Mouse (Mus musculus) spleen, postnatal 36 days (tissue): ENCODE measurements around the gene Ip6k1.

Experiments
- DNase-seq, 2 experiments: peaks; one replicate each; pipeline ENCODE4 v3.0.0; 2022; ENCODE audit warnings: low spot score in 2 of 2, mixed read lengths in 1 of 2

The Ip6k1 gene

DNA sequence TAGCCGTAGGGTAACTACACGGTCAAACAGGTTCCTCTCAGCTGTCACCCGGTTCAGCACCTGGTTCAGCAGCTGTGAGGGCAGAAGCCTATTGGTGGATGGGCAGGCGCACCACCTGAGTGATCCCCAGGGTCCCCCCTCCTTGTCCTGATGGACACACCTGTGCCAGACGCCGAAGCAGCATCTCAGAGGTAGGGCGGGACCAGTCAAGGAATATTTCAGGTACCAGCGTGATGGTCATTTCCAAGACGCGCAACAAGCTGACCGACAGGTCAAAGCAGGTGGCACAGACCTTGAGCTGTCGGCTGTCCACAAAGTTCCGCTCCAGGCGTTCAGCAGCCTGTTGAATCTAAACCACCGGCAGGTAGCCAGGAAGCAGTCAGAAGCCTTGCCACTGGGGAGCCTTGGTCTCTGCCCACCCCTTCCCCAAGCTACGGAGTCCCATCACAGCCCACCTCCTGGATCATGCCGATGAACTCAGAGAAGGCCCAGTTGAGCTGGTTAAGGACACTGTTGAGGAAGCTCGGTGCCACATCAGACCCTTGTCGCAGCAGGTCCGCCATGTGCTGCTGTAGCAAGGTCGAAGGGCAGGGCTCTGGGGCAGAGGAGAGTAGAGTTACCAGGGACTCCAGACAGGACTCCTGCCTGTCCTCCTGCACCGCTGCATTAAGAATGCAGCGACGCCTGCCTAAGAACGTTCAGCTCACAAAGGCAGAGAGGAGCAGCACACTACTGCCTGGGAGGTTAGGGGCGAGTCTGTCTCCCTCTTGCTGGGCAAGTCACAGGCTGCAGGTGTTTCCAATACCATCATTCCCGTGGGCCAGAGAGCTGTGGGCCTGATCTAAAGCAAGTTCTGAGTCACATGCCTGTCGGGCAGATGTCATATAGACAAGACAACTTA is 54.3 kb downstream of the Ip6k1 start:
- DNase-seq, result no peak

DNA sequence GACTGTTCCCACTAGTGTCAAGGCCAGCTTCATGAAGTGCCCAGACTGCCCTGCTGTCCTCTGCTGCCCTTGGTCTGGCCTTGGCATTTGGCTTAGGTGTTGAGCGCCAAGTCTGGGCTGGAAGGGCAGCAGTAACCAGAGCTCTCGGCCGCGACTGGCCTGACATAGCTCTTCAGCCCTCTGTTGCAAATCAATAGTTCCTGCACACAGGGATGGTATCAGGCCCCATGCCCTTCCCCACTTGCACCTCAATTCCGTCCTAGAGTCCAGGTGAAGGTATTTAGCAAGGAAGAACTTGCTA is 54.9 kb downstream of the Ip6k1 start:
- DNase-seq, result no peak

DNA sequence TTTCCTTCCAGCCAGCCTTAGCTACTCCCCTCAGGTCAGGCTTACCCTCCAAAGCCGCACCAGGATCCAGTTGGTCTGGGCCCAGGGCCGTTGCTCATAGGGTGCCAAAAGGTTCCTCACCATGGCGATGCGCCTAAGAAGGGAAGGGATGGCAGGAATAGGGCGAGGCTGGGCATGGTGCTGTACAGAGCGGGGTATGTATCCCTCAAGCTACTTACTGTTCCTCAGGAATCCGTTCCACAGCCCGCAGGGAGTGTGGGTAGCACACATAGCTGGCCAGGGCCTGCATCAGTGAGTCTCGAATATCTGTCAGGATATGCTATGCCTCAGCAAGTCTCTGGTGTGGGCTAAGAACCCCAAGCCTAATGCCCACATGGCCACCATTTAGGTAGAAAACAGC is 56.0 kb downstream of the Ip6k1 start:
- no peak for DNase-seq

GRCm38 (mm10) chr9:108062142-108062541 is 59.8 kb downstream of the Ip6k1 start:
- no peak for DNase-seq

- no peak for DNase-seq
Measured at GRCm38 (mm10) chr9:108063361-108063760, 61.1 kb downstream of the Ip6k1 start.

DNA sequence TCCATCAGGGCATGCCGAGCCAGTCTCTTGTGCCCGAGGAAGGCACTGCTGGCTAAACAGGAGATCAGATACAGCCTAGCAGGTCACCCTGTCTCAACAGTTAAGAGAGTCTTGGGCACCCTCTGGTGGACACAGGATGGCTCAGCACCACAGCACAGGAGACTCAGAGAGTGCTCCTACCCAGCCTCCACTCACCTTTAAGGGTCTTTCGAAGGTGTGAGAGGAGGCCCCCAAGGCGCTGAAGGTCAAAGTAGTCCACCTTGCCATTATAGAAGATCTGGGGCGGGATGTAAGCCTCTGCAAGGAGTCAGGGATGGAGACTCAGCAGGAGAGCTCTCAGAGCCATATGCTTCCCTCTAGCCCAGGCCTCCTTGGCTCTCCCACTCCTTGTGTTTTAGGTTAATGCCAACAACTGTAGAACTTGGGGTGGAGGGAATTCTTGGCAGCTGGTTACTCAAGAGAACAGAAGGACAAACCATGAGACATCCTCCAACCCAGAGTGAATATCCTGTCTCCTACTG is 63.2 kb downstream of the Ip6k1 start:
- DNase-seq, result peak; percentile 47 to 61

GRCm38 (mm10) chr9:108067199-108067598 is 64.9 kb downstream of the Ip6k1 start:
- DNase-seq, result no peak

DNA sequence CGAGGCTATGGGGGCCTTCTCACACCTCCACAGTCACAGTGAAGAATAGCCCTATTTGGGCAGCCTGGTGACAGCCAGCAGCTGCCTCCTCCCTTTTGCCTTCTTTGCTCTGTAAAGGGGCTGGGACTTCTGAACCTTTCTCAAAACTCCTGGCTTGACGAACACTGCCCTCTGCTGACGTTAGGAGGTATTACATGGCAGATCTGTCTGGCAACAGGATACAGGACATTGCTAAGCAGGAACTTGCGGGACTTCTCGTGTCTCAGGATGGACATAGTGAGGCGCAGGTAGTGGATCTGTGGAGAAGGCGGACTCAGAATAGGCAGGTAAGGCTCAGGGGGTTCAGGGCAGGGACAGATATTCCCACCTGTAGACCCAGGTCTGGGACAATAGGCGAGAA is 65.6 kb downstream of the Ip6k1 start:
- DNase-seq, result peak; percentile 65 to 72

DNA sequence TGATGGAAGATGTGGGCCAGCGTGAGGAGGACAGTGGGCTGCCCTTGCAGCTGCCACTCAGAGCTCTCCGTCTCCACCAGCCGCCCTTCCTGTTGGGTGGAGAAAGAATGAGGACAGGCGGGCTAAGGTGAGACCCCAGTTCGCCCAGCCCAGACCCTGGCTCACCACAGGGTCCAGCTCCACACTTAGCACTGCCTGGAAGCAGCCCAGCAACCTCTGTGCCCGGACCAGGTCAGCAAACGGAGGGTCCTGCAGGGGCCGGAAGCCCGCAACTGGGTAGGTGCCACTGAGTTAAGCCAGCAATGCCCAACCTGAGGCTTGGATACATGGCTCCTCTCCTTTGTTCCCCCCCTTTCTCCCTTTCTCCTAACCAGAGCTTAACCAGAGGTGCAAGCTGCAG is 66.7 kb downstream of the Ip6k1 start:
- DNase-seq, result no peak

DNA sequence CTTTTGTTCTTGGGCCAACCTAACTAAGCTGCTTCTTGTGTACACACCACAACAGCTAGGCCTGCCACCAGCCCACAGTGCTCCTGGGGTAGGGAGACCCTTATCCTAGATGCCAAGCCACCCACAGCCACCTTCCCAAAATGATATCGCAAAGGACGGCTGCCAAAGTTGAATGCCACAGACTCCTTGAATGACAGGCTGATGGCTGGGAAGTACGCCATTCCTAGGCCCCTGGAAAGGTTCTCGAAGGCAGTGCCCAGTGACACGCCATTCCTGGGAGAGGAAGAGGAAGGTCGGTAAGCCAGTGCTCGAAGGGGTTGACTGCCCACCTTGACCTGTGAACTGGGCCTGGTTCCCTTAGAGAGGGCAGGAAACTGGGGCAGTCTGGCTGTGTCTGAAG is 67.2 kb downstream of the Ip6k1 start:
- DNase-seq, result no peak

GRCm38 (mm10) chr9:108071801-108072200 is 69.5 kb downstream of the Ip6k1 start:
- no peak for DNase-seq

DNA sequence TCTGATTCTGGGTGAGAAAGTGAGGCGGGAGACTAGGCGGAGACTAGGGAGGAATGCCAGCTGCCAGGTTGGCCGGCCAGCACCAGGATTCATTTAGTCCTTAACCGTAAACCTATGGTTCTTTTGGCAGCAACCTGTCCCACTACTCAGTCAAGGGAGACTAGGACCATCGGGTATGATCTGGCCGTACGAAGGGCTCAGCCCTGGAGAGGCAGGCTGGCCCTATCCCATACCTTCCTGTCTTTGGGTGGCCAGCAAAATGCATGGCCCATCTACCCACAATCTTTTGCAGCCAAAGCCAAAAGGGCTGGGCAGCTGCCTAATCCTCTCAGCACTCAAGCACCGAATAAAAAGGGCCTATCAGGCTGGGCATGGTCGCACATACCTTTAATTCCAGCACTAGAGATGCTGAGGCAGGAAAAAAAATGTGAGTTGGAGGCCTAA is 70.2 kb downstream of the Ip6k1 start:
- no peak for DNase-seq

GRCm38 (mm10) chr9:108073141-108073930 is 71.0 kb downstream of the Ip6k1 start:
- DNase-seq, result no peak

DNA sequence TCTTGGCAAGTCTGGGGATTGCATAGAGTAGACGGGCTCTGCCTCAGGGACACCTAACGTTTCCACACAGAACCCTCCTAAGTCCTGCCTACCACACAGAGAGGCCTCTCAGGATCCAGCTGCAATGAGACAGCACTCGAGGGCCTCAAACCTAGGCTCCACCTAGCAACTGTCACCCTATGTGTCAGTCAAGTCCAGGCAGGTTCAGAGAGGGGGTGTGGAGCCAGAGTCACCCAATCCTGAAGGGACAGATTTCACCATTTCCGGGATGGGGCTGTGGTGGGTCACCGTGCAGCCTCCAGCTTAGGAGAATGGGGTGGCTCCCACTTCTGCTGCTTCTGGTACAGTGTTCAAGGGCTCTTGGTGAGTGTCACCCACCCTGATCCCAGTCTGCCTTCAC is 77.9 kb downstream of the Ip6k1 start, which contains the start of gene Mst1:
Gene Mst1 (plus strand): TSS at position 269 of the 400 bp plus-strand sequence.
- DNase-seq, result peak; percentile 37 to 65

- DNase-seq, result peak in 1 of 2 experiments; percentile 39
Measured at GRCm38 (mm10) chr9:108082549-108082948, 80.2 kb downstream of the Ip6k1 start.

- peak; percentile 41 to 57 for DNase-seq
Measured at GRCm38 (mm10) chr9:108082988-108083431, 80.7 kb downstream of the Ip6k1 start, which contains the start of gene Rnf123. Gene Rnf123, minus strand, starts transcription at chr9:108083346.

GRCm38 (mm10) chr9:108083561-108083960 is 81.3 kb downstream of the Ip6k1 start:
- peak; percentile 45 to 60 for DNase-seq

GRCm38 (mm10) chr9:108085261-108085660 is 83.0 kb downstream of the Ip6k1 start:
- no peak for DNase-seq

DNA sequence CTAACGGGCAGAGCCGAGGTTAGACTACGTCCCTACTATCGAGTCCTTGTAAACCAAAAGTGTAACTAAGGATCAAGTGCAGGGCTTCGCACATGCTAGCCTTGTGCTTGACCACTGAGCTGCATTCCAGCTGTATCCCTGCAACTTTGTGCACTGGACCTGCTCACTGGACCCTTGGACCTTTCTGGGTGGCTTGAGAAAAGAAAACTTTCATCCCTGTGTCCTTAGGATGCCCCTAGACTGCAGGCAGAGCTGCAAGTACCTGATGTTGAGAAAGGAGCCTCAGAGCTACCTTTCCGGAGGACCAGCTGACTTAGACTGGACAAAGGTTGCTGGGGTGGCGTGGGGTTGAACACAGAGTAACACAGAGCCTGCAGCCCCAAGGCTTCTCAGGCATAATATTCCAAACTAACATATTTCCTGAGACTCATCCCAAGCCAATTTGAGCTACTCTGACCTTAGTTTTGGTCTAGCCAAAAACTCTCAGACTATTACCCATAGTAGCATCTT is 88.4 kb downstream of the Ip6k1 start:
- no peak for DNase-seq

DNA sequence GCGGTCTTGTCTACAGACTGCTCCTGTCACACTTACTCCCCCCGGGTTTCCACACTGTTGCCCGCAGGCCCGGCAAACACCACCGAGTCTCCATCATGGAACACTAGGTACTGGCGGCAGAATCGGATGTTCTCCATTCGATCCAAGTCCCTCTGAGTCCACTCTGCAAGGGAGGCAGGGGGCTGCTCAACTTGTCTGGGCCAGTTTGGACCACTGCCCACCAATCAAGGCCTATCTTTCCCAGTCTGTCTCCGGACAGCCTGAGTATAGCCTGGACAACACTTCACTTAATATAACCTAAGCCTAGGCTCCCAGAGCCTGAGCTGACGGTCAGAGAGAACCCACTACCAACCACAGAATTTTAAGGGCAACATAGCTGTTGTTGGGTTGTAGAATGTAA is 91.3 kb downstream of the Ip6k1 start:
- no peak for DNase-seq

DNA sequence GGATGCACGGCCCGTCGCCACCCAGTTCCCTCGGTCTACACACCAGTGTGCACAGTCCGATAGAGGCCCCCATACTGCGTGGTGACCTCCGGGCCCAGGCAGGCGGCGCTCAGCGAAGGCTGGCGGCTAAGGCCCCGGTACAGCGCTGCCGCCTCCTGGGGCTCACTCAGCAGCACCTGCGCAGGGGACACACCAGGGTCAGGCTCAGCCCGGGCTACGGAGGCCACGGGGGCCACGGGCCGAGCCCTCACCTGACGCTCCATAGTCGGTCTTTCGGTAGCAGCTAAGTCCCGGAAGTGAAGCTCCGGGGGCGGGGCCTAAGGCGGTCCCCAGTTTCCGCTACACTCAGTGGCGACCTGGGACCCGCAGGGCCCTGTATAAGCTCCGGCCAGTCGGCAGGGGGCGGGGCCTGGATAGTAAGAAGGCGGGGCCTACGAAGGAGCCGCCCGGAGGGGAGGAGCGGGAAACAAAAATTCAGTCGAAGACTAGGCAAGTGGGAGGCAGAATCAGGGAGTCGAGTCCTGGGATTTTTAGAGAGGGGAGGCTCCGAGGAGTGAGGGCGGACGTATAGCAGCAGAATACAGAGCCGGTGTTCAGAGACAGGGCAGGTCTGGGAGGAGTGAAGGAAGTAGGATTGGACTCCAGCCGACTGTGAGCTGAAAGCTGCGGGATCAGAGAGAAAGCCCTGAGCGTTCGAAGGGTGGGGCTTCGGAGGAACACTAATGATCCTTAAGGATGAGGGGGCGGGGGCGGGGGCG is 92.1 kb downstream of the Ip6k1 start, which contains the start of gene Apeh:
Gene Apeh (minus strand): TSS at position 423 of the 758 bp plus-strand sequence.
- DNase-seq, result peak; percentile 97
